Mouse (Mus musculus) thymus, adult 2 months (tissue): Measurements from ENCODE around the gene Draxin.
A peak's percentile ranks its signal among the peaks of the same experiment; 100 is the strongest.

ENCODE experiments used
- CTCF ChIP-seq: fragments of 200-500 bp; IDR thresholded peaks from 2 replicates; pipeline ENCODE4 v1.5.1; 2012; ENCODE audit warnings: mild to moderate bottlenecking, control low read depth, low read length, moderate library complexity, borderline replicate concordance; ENCODE audit not compliant: control insufficient read depth, poor library complexity, insufficient read depth; ENCODE audit errors: extremely low read depth
- POLR2A ChIP-seq: fragments of 200-500 bp; IDR thresholded peaks from 2 replicates; pipeline ENCODE4 v1.6.1; 2012; ENCODE audit warnings: mild to moderate bottlenecking, low read length, control low read depth, moderate library complexity; ENCODE audit not compliant: control insufficient read depth, poor library complexity, insufficient read depth; ENCODE audit errors: extremely low read depth

DNA sequence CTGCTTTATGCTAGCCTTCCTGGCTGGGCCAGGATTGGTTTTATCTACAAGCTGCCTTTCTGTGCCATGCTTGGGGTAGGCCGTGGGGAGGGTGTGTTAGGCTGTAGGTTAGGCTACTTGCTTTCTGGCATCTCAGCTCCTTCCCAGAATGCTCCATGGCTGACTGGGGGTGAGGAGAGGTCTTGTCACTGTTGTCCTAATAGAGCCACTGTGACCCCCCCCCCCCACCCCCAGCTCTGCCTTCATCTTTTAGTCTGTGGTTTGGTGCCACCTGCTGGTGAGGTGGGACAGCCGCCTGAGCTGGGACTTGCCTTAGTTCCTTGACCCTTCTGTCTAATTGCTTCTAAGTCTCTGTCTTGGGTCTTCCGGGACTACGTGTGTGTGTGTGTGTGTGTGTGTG is 36.5 kb upstream of the Draxin start:
- TF ChIP-seq CTCF (peak; percentile 73; the same call in 1 of the 2 replicates), POLR2A (no peak)
